Mouse (Mus musculus) CH12F3 (cell line): ENCODE data around the gene Mrpl1.

Source experiments
- in situ Hi-C: fragments of 300-500 bp; cut with MboI; formaldehyde crosslinking; loops from 2 replicates; pipeline ENCODE4 v1.14.3; 2020; ENCODE audit warnings: low sequenced_read_pairs

Mrpl1 gene

GRCm38 (mm10) chr5:96209459-96209858, at the start of gene Mrpl1:
TSS of gene Mrpl1 (plus strand) at chr5:96209493.
- in situ Hi-C loops: no loop called here

- in situ Hi-C loops: no loop called here
Measured at GRCm38 (mm10) chr5:96160467-96161262, 48.6 kb upstream of the Mrpl1 start.

DNA sequence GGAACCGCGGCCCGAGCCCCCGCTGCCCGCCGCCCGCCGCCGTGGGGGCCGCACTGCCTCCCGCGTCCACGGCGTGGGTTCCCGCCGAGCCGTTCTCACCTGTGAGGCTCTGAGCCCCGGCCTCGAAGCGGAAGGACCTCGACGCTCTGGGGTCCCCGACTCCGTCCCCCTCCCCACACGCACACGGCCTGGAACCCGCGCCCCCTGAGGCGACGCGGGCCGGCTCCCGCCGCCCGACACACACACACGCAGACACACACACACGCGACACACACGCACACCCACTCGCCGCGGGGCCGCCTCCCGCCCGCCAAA, 48.1 kb upstream of the Mrpl1 start:
- in situ Hi-C loops: no loop called here

DNA sequence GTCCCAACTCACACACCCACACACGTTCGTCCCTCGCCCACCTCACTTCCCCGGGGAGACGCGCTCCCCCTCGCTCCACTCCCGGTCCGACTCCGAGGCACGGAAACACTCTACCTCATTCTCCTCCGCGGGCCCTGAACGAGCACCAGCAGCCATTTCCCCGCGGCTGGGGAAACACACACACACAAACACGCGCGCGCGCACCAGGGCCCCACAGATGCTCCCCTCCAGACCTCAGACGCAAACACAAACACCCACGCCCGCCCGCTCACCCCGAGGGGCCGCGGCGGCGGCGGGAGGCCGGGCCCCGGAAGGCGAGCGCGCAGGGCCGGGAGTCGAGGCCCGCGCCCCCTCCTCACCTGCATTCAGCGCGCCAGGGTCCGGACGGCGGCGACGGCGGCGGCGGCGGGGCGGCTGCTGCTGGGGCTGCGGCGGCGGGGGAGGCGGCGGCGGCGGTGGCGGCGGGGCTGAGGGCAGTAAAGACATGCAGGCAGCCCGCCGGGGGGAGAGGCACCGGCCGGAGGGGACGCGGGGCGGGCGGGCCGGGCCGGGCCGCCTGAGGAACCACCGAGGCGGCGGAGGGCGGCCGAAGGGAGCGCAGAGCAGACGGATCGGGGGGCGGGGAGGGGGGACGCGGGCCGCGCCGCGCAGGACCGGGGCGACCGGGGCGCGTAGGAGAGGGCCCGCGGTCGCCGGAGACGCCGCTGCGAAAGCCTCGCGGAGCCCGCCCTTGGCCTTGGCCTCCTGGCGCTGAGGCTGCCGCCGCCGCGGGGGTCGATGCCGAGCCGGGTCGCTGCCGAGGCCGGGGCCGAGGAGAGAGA, 47.5 kb upstream of the Mrpl1 start:
- in situ Hi-C loops: no loop called here

DNA sequence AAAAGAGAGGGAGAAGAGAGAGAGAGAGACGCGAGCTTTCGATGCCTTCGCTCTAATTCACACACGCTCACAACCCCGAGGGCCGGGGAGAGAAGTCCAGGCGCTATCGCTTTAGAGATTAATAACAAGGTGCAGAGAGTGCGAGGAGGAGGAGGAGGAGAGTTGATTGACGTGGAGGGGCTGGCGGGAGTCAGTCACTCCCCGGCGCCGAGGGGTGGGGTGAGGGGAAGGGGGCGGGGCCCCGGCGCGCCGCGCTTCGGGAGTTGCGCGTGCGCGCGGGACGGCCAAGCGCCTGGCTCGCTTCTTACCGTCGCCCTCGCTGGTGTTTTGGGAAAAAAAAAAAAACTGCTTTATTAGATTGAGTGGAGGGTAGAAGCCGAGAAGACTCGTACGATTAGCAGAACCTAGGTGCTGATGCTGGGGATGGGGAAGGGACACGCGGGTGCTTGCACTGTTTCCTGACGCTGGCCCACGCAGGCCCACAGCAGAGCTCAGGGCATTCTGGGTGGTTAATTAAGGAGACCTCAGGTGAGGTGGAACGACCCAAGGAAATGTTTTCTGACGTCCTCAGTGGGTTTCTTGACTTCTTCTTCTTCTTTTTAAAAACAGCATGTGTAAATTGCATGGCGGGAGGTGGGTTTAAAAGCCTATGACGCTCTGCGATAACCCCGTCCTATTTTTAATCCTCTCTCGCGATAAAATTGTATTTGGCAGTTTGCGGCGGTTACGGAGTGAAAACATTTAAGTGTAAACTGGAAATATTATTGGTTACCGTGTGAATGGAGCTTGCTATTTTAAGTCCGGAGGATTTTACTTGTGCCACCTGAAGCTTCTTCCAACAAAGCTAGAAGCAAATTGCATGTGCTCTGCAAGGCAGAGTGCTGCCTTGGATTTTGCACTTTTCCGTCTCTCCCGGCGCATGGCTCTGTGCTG, 46.6 kb upstream of the Mrpl1 start:
- in situ Hi-C loops: no loop called here

- in situ Hi-C loops: no loop called here
Measured at GRCm38 (mm10) chr5:96163396-96164020, 45.8 kb upstream of the Mrpl1 start.

GRCm38 (mm10) chr5:96164021-96164411, 45.3 kb upstream of the Mrpl1 start, which contains the start of gene Cnot6l:
TSS of gene Cnot6l (minus strand) at chr5:96164171.
- in situ Hi-C loops: no loop called here

GRCm38 (mm10) chr5:96166761-96167160, 42.5 kb upstream of the Mrpl1 start:
- in situ Hi-C loops: no loop called here

GRCm38 (mm10) chr5:96170443-96170842, 38.9 kb upstream of the Mrpl1 start:
- in situ Hi-C loops: no loop called here

DNA sequence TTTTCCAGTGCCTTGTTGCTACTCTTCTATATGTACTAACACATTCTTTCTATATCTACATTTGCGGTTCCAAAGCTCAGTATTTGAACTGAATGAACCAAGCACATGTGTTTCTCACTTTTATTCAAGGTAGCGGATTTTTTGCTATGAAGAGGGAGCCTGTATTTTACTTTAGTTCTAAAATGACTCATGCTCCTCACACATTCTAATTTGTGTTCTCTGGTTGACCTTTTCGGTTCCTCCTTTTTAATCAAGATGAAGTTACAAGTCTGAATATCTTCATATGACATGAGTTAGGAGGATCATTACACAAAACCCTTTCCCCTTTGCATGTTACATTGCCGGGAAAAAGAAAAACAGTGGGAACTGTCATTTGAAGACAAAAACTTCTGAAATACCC, 37.5 kb upstream of the Mrpl1 start:
- in situ Hi-C loops: no loop called here

- in situ Hi-C loops: no loop called here
Measured at GRCm38 (mm10) chr5:96176121-96176520, 33.2 kb upstream of the Mrpl1 start.

DNA sequence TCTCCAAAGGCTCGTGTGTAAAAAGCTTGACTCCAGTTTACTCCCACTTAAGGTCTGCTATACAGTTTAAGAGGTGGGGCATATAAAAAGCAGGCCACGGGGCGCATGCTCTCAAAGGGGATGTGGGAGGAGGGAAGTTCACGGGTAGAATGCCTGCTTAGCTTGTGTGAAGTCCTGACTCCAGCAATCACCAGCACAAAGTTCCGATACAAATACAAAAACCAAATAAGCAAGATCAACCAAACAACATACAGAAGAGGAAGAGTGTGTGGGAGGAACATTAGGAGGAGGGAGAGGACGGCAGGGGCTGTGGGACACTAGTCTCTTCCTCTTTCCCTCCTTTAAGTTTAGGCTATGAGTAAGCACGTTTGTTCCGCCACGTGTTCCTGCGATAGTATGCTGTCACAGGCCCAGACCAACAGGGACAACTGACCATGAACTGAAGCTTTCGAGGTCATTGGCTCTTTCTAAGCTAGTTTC, 32.4 kb upstream of the Mrpl1 start:
- in situ Hi-C loops: no loop called here

- in situ Hi-C loops: no loop called here
Measured at GRCm38 (mm10) chr5:96183211-96183610, 26.1 kb upstream of the Mrpl1 start.

DNA sequence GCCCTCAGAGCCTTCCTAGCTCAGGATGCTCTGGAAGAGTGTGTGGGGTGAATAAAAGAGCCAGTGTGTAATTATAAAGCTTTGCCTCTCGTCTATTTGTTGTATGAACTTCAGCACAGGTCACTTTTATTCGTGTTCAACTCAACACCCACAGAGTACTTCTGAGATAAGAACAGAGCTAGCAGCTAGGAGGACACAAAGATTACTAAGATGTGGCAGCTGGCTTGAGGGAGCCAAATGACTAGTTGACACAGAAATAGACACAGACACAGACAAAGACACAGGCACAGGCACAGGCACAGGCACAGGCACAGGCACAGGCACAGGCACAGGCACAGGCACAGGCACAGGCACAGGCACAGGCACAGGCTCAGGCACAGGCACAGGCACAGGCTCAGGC, 25.3 kb upstream of the Mrpl1 start:
- in situ Hi-C loops: no loop called here

GRCm38 (mm10) chr5:96189761-96190160, 19.5 kb upstream of the Mrpl1 start:
- in situ Hi-C loops: no loop called here

GRCm38 (mm10) chr5:96191251-96191650, 18.0 kb upstream of the Mrpl1 start:
- in situ Hi-C loops: no loop called here

DNA sequence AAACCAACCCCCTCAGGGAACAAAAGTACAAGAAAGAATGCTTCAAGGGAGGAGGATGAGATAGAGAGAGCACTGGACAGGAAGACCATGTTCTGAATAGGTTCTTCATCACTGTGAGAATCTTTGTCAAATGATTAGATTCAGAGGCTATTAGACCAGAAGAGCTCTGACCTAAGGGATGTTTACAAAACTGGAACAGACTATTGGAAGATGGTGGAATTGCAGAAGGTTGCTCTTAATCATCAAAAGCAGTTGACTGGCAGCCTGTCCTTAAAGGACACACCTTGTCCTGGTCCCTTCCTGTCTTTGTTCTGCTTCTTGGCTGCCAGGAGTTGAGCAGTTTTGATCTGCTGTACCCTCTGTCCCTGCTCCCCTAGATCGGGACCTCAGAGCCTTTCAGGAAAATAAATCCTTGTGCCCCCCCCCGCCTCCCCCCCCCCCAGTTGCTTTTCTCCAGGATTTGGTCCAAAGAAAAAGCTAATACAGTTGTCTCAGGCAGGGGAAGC, 12.7 kb upstream of the Mrpl1 start:
- in situ Hi-C loops: no loop called here

GRCm38 (mm10) chr5:96198271-96198670, 11.0 kb upstream of the Mrpl1 start:
- in situ Hi-C loops: no loop called here

- in situ Hi-C loops: no loop called here
Measured at GRCm38 (mm10) chr5:96200269-96200668, 9.0 kb upstream of the Mrpl1 start.

DNA sequence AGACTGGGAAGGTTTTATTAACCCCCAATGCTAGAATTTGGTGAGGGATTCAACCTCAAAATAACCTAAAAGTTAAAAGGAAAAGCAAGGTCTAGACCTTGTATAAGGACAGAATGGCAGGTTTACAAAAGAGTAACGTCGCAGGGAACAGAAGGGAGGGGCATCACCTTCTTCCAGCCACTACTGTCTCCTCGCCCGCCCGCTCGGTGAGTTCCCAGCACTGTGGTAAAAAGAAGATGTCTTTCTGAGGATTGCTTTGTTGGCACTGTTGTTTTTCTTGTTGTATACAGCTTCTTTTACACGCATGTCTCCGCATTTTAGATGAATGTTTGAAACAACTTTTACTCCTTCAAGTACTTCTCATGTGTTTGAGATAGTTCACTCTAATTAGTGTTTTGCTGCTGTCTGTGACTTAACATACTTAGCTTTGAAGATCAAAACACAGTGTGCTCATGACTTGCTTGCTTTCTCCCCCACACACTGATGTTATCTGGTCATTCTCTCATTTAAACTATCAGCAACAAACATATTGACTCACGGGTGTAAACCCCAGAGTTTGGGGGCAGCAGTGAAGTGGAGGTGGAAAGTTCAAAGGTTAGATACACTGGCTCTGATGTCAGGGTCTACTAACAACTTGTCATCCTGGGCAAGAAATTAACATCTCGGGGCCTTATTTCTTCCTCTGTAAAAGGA, 7.7 kb upstream of the Mrpl1 start:
- in situ Hi-C loops: no loop called here
